Mouse (Mus musculus): ENCODE results near the gene 2310007B03Rik. TPM values are rescaled to one million over a fixed set of nuclear protein-coding genes. Genes with fewer than 3 reads are reported as not detected.

Gene 2310007B03Rik
- total and polyA plus RNA-seq, 3 experiments = not detected

DNA sequence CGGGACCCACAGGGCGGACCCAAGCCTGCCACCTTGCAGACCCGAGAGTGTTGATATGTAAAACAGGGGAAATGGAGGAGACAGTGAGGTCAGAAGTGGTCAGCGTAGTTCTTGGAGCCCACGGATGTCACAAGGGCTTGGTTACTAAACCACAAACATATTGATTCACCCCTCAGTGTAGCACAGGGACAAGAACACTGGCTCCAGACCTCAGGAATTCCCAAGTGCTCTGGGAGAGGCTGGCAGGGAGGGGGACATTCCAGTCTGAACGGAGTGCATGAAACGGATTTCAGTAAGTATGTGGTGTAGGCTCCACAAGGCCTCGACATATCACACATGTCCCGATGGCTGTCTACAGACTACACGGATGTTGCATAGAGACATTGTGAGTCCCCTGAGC, 1.2 kb upstream of the 2310007B03Rik start:
- Histone ChIP-seq H3K9me3 (replicated peaks; ENCODE audit: insufficient read depth, low read length) (no peaks in the 10 kb centered on the region), H3K27me3 (ENCODE audit: control insufficient read depth in 1 of 2, insufficient read depth in 2 of 2, low read length in 2 of 2) (no peaks in the 10 kb centered on the region), H3K36me3 (ENCODE audit: control insufficient read depth in 1 of 2, insufficient read depth in 2 of 2, low read length in 2 of 2) (no peaks in the 10 kb centered on the region), H3K4me3 (ENCODE audit: control insufficient read depth in 1 of 2, insufficient read depth in 1 of 2, low read depth in 2 of 2, low read length in 2 of 2) (no peak overlapping the region), H3K4me1 (ENCODE audit: control insufficient read depth in 1 of 2, insufficient read depth in 2 of 2, low read length in 2 of 2) (no peaks in the 10 kb centered on the region), H3K27ac (ENCODE audit: control insufficient read depth, low read depth, low read length) (no peak overlapping the region), H3K9ac (ENCODE audit: control insufficient read depth, low read depth, low read length, poor library complexity, severe bottlenecking) (no peak overlapping the region), H3K79me2 (ENCODE audit: control insufficient read depth, insufficient read depth, low read length, poor library complexity) (no peaks in the 10 kb centered on the region)
- no peak for TF ChIP-seq GABPA (IDR thresholded peaks at IDR 0.05; ENCODE audit: low read depth, low read length)
- TF ChIP-seq UBTF (IDR thresholded peaks at IDR 0.05; ENCODE audit: borderline replicate concordance, insufficient read depth, low read depth, low read length) = no peak
- no peak for TF ChIP-seq ELF1 (IDR thresholded peaks at IDR 0.05; ENCODE audit: low read depth, low read length)
- TF ChIP-seq KAT2A (conservative IDR thresholded peaks at IDR 0.05; ENCODE audit: low read depth, low read length) = no peak
- TF ChIP-seq CTCF (IDR thresholded peaks at IDR 0.05 in 2 of 3, conservative IDR thresholded peaks at IDR 0.05 in 1 of 3; ENCODE audit: control insufficient read depth in 1 of 3, insufficient read depth in 1 of 3, low read depth in 2 of 3, low read length in 3 of 3, poor library complexity in 1 of 3, severe bottlenecking in 1 of 3) = no peak
- TF ChIP-seq CHD2 (IDR thresholded peaks at IDR 0.05; ENCODE audit: low read length) = no peak
- TF ChIP-seq BHLHE40 (IDR thresholded peaks at IDR 0.05; ENCODE audit: borderline replicate concordance, low read depth, low read length) = no peak
- TF ChIP-seq RCOR1 (IDR thresholded peaks at IDR 0.05; ENCODE audit: low read depth, low read length) = no peak
- TF ChIP-seq TCF12 (IDR thresholded peaks at IDR 0.05; ENCODE audit: low read depth, low read length) = no peak
- TF ChIP-seq ZNF384 (IDR thresholded peaks at IDR 0.05; ENCODE audit: low read depth, low read length) = no peak
- no peak for TF ChIP-seq GATA1 (IDR thresholded peaks at IDR 0.05; ENCODE audit: low read depth, low read length)
- TF ChIP-seq ZKSCAN1 (IDR thresholded peaks at IDR 0.05; ENCODE audit: low read depth, low read length) = no peak
- TF ChIP-seq EP300 (IDR thresholded peaks at IDR 0.05; ENCODE audit: low read depth in 1 of 2, low read length in 2 of 2) = no peak
- TF ChIP-seq NELFE (IDR thresholded peaks at IDR 0.05; ENCODE audit: low read depth, low read length) = no peak
- no peak for TF ChIP-seq MYB (IDR thresholded peaks at IDR 0.05; ENCODE audit: low read depth, low read length)
- TF ChIP-seq MAZ (IDR thresholded peaks at IDR 0.05; ENCODE audit: low read depth, low read length) = no peak
- TF ChIP-seq TAL1 (IDR thresholded peaks at IDR 0.05; ENCODE audit: low read length) = no peak
- no peak for DNase-seq (ENCODE audit: low read depth, low spot score)

DNA sequence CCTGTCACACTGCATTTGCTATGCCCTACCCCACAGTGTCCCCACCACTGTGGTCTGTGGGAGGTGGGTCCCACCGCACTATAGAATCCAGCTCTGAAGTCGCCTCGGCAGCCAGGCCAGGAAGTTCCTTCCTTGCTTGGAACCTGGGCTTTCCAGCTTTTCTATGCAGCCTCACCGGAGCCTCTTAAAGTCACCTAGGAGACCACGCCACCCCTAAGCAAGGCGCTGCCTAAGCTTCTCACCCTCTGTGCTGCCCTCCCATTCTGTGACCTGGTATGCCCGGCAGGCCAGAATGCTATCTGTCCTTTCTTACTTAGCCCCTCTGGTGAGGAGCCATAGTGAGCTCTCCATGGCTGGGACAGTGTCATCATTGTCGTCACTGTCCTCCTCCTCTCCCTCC, 602 bp upstream of the 2310007B03Rik start:
- DNase-seq (ENCODE audit: low read depth, low spot score) = no peak
- no peaks in the 10 kb centered on the region for H3K9me3 ChIP-seq (replicated peaks; ENCODE audit: insufficient read depth, low read length)
- no peak for TF ChIP-seq POLR2AphosphoS2 (IDR thresholded peaks at IDR 0.05; ENCODE audit: low read length)
- TF ChIP-seq JUND (IDR thresholded peaks at IDR 0.05; ENCODE audit: low read depth, low read length) = no peak
- TF ChIP-seq E2F4 (IDR thresholded peaks at IDR 0.05; ENCODE audit: borderline replicate concordance, low read depth, low read length) = no peak
- no peak for TF ChIP-seq SIN3A (IDR thresholded peaks at IDR 0.05; ENCODE audit: low read length)
- TF ChIP-seq RAD21 (IDR thresholded peaks at IDR 0.05; ENCODE audit: low read depth, low read length) = no peak
- TF ChIP-seq KAT2A (conservative IDR thresholded peaks at IDR 0.05; ENCODE audit: low read depth, low read length) = no peak
- no peak for TF ChIP-seq UBTF (IDR thresholded peaks at IDR 0.05; ENCODE audit: borderline replicate concordance, insufficient read depth, low read depth, low read length)
- H3K9ac ChIP-seq (ENCODE audit: control insufficient read depth, low read depth, low read length, poor library complexity, severe bottlenecking) = no peak overlapping the region
- no peaks in the 10 kb centered on the region for H3K79me2 ChIP-seq (ENCODE audit: control insufficient read depth, insufficient read depth, low read length, poor library complexity)
- no peak overlapping the region for H3K27ac ChIP-seq (ENCODE audit: control insufficient read depth, low read depth, low read length)
- H3K4me3 ChIP-seq (ENCODE audit: control insufficient read depth in 1 of 2, insufficient read depth in 1 of 2, low read depth in 2 of 2, low read length in 2 of 2) = no peak overlapping the region
- no peaks in the 10 kb centered on the region for H3K27me3 ChIP-seq (ENCODE audit: control insufficient read depth in 1 of 2, insufficient read depth in 2 of 2, low read length in 2 of 2)
- H3K36me3 ChIP-seq (ENCODE audit: control insufficient read depth in 1 of 2, insufficient read depth in 2 of 2, low read length in 2 of 2) = no peaks in the 10 kb centered on the region
- no peaks in the 10 kb centered on the region for H3K4me1 ChIP-seq (ENCODE audit: control insufficient read depth in 1 of 2, insufficient read depth in 2 of 2, low read length in 2 of 2)

Data from MEL (cell line).